Mouse (Mus musculus) limb, embryonic 14.5 days (tissue): ENCODE measurements around the gene Gale. TPM values are rescaled to one million over a fixed set of nuclear protein-coding genes. Genes with fewer than 3 reads are reported as not detected.

Source experiments
- ATAC-seq: fragments of 200-750 bp; cut with Nextera tagmentation; 2 replicates; pipeline ENCODE4 v1.8.0; 2017; ENCODE audit warnings: low read depth, moderate number of reproducible peaks, moderate TSS enrichment; ENCODE audit not compliant: low FRiP score
- DNase-seq: peaks from one replicate; pipeline ENCODE4 v3.0.0-alpha.2; 2015; ENCODE audit warnings: low spot score
- H3K27ac ChIP-seq: fragments of 300-500 bp; sonication (generic); replicated peaks from 2 replicates; pipeline ENCODE4 v1.5.1; 2014; ENCODE audit warnings: low read depth, mild to moderate bottlenecking, low read length, moderate library complexity, mixed read lengths
- H3K27me3 ChIP-seq: fragments of 300-500 bp; sonication (generic); 2 replicates; pipeline ENCODE4 v1.6.1; 2014; ENCODE audit warnings: low read length, mixed read lengths; ENCODE audit not compliant: control insufficient read depth, insufficient read depth
- H3K36me3 ChIP-seq: fragments of 300-500 bp; sonication (generic); 2 replicates; pipeline ENCODE4 v1.6.1; 2014; ENCODE audit warnings: mild to moderate bottlenecking, low read length, moderate library complexity, mixed read lengths; ENCODE audit not compliant: control insufficient read depth, insufficient read depth
- H3K4me1 ChIP-seq: fragments of 300-500 bp; sonication (generic); 2 replicates; pipeline ENCODE4 v1.6.1; 2014; ENCODE audit warnings: antibody characterized with exemption, low read length, mixed read lengths; ENCODE audit not compliant: control insufficient read depth, insufficient read depth
- H3K4me2 ChIP-seq: fragments of 300-500 bp; sonication (generic); replicated peaks from 2 replicates; pipeline ENCODE4 v1.6.1; 2014; ENCODE audit warnings: low read depth, mild to moderate bottlenecking, low read length, moderate library complexity; ENCODE audit not compliant: severe bottlenecking
- H3K4me3 ChIP-seq: fragments of 300-500 bp; sonication (generic); replicated peaks from 2 replicates; pipeline ENCODE4 v1.5.1; 2014; ENCODE audit warnings: low read length
- H3K9ac ChIP-seq: fragments of 300-500 bp; sonication (generic); 2 replicates; pipeline ENCODE4 v1.6.1; 2014; ENCODE audit warnings: mild to moderate bottlenecking, low read depth, low read length, moderate library complexity; ENCODE audit not compliant: severe bottlenecking
- H3K9me3 ChIP-seq: fragments of 300-500 bp; sonication (generic); 2 replicates; pipeline ENCODE4 v1.6.1; 2016; ENCODE audit warnings: low read length; ENCODE audit not compliant: control insufficient read depth
- POLR2A ChIP-seq: fragments of 200-500 bp; IDR thresholded peaks from 2 replicates; pipeline ENCODE4 v1.8.0; 2012; ENCODE audit warnings: inconsistent platforms, mild to moderate bottlenecking, moderate library complexity, borderline replicate concordance; ENCODE audit not compliant: insufficient read depth, insufficient read length; ENCODE audit errors: extremely low read depth
- WGBS: fragments of 180-500 bp; shearing (Covaris S2); extraction: QIAGEN DNeasy Blood & Tissue Kit; methylation state at CpG from one replicate; pipeline ENCODE4 v1.1.7; 2014; 5-methylcytosine and 5-hydroxymethylcytosine counted together
- polyA plus RNA-seq, 2 experiments: library from polyadenylated mRNA; depleted of rRNA in 1 of 2; stranded (reverse) in 1 of 2; unstranded in 1 of 2; fragments of >200 nt; fragmentation: Nextera tagmentation in 1 of 2; extraction: Ambion mirVana in 1 of 2; gene quantifications; 2 replicates each; pipeline versions ENCODE4 v1.2.1 to v1.2.3; 2012 to 2014

Gene Gale
- polyA plus RNA-seq, 2 experiments, result 59.3 to 83.7 TPM

- Histone ChIP-seq H3K4me2 (no peak overlapping the region), H3K27me3 (no peaks in the 10 kb centered on the region), H3K36me3 (peaks cover 32% of the 10 kb centered on the region), H3K4me3 (no peak overlapping the region), H3K27ac (no peak overlapping the region), H3K9me3 (no peaks in the 10 kb centered on the region), H3K4me1 (peaks cover 9% of the 10 kb centered on the region; the same call in 1 of the 2 replicates), H3K9ac (no peak overlapping the region)
- no peak for ATAC-seq
- no peak for TF ChIP-seq POLR2A
- 73% methylated on average over 6 of the region's 6 CpGs for WGBS
- no peak for DNase-seq
These were observed 13.6 kb upstream of the Gale start for GRCm38 (mm10) chr4:135949911-135950310.

- no peak overlapping the region for H3K4me2 ChIP-seq
These were observed 13.2 kb upstream of the Gale start for GRCm38 (mm10) chr4:135950365-135950764.

GRCm38 (mm10) chr4:135951505-135951904, 12.0 kb upstream of the Gale start:
- Histone ChIP-seq H3K36me3 (peaks cover 45% of the 10 kb centered on the region), H3K27me3 (no peaks in the 10 kb centered on the region), H3K27ac (no peak overlapping the region), H3K9ac (no peak overlapping the region), H3K4me1 (peaks cover 5% of the 10 kb centered on the region; the same call in 1 of the 2 replicates), H3K4me3 (no peak overlapping the region), H3K9me3 (no peaks in the 10 kb centered on the region), H3K4me2 (no peak overlapping the region)
- ATAC-seq, result no peak
- TF ChIP-seq POLR2A, result no peak
- 94% methylated on average over 3 of the region's 3 CpGs for WGBS
- no peak for DNase-seq

More at GRCm38 (mm10) chr4:135950365-135950764, 13.2 kb upstream of the Gale start:
- H3K36me3 ChIP-seq, result peaks cover 35% of the 10 kb centered on the region
- 87% methylated on average over 6 of the region's 6 CpGs for WGBS
- no peak overlapping the region for H3K27ac ChIP-seq
- no peak overlapping the region for H3K9ac ChIP-seq
- ATAC-seq (no peak), DNase-seq (no peak)
- H3K4me1 ChIP-seq, result peaks cover 9% of the 10 kb centered on the region; the same call in 1 of the 2 replicates
- H3K9me3 ChIP-seq, result no peaks in the 10 kb centered on the region
- H3K27me3 ChIP-seq, result no peaks in the 10 kb centered on the region
- no peak for TF ChIP-seq POLR2A
- H3K4me3 ChIP-seq, result no peak overlapping the region

- TF ChIP-seq POLR2A, result no peak
- Histone ChIP-seq H3K4me3 (no peak overlapping the region), H3K9ac (no peak overlapping the region), H3K27me3 (no peaks in the 10 kb centered on the region), H3K27ac (no peak overlapping the region), H3K36me3 (peaks cover 54% of the 10 kb centered on the region), H3K4me1 (no peaks in the 10 kb centered on the region), H3K4me2 (no peak overlapping the region), H3K9me3 (no peaks in the 10 kb centered on the region)
- ATAC-seq, result no peak
- DNase-seq, result no peak
- WGBS, result 89% methylated on average over 3 of the region's 3 CpGs
These were observed 10.3 kb upstream of the Gale start for GRCm38 (mm10) chr4:135953179-135953578.

GRCm38 (mm10) chr4:135954241-135954640, 9.3 kb upstream of the Gale start:
- no peak overlapping the region for H3K27ac ChIP-seq

GRCm38 (mm10) chr4:135955886-135956285, 7.6 kb upstream of the Gale start:
- Histone ChIP-seq H3K36me3 (peaks cover 72% of the 10 kb centered on the region), H3K27me3 (no peaks in the 10 kb centered on the region), H3K4me2 (no peak overlapping the region), H3K4me3 (no peak overlapping the region), H3K27ac (no peak overlapping the region), H3K9me3 (no peaks in the 10 kb centered on the region), H3K9ac (no peak overlapping the region), H3K4me1 (no peaks in the 10 kb centered on the region)
- WGBS, result 84% methylated on average over 9 of the region's 9 CpGs
- TF ChIP-seq POLR2A, result no peak
- ATAC-seq (no peak), DNase-seq (no peak)

More at GRCm38 (mm10) chr4:135954241-135954640, 9.3 kb upstream of the Gale start:
- DNase-seq (peak; percentile 52), ATAC-seq (peak; percentile 68)
- H3K4me2 ChIP-seq, result no peak overlapping the region
- H3K4me1 ChIP-seq, result no peaks in the 10 kb centered on the region
- H3K27me3 ChIP-seq, result no peaks in the 10 kb centered on the region
- peaks cover 64% of the 10 kb centered on the region for H3K36me3 ChIP-seq
- H3K9me3 ChIP-seq, result no peaks in the 10 kb centered on the region
- no peak for TF ChIP-seq POLR2A
- WGBS, result 6% methylated on average over 2 of the region's 2 CpGs
- no peak overlapping the region for H3K9ac ChIP-seq
- no peak overlapping the region for H3K4me3 ChIP-seq
